Mouse (Mus musculus): ENCODE measurements at regions not wholly inside any gene's neighbourhood (a gene's known extent, or its start where the extent isn't known, plus 50 kb on each side); places are given as distances from the start of the nearest gene placed in this dataset.

- WGBS: 54% methylated on average over 5 of the region's 5 CpGs
- DNase-seq (ENCODE audit: low spot score) (peak; percentile 1), ATAC-seq (no peak)
- Histone ChIP-seq H3K9ac (ENCODE audit: low read length) (no peak overlapping the region), H3K27ac (ENCODE audit: low read depth, low read length) (no peak overlapping the region), H3K4me2 (ENCODE audit: low read length) (no peak overlapping the region), H3K36me3 (ENCODE audit: control insufficient read depth, insufficient read depth, low read length) (no peaks in the 10 kb centered on the region), H3K9me3 (replicated peaks; ENCODE audit: control insufficient read depth, low read length) (no peaks in the 10 kb centered on the region), H3K4me3 (ENCODE audit: low read depth, low read length) (no peak overlapping the region), H3K4me1 (ENCODE audit: control insufficient read depth, insufficient read depth, low read length) (no peaks in the 10 kb centered on the region), H3K27me3 (replicated peaks; ENCODE audit: control insufficient read depth, insufficient read depth, low read length) (no peaks in the 10 kb centered on the region)
These were observed 58.9 kb upstream of the Dcbld2 start for GRCm38 (mm10) chr16:58349354-58349753.

- Histone ChIP-seq H3K27ac (ENCODE audit: low read depth, low read length) (no peak overlapping the region), H3K9me3 (replicated peaks; ENCODE audit: control insufficient read depth, low read length) (no peaks in the 10 kb centered on the region), H3K36me3 (ENCODE audit: control insufficient read depth, insufficient read depth, low read length) (no peaks in the 10 kb centered on the region), H3K9ac (ENCODE audit: low read length) (no peak overlapping the region), H3K4me2 (ENCODE audit: low read length) (no peak overlapping the region), H3K4me1 (ENCODE audit: control insufficient read depth, insufficient read depth, low read length) (no peaks in the 10 kb centered on the region), H3K27me3 (replicated peaks; ENCODE audit: control insufficient read depth, insufficient read depth, low read length) (no peaks in the 10 kb centered on the region), H3K4me3 (ENCODE audit: low read depth, low read length) (no peak overlapping the region)
- ATAC-seq (no peak), DNase-seq (ENCODE audit: low spot score) (no peak)
- WGBS: 74% methylated on average over 2 of the region's 2 CpGs
These were observed 58.4 kb upstream of the Dcbld2 start for GRCm38 (mm10) chr16:58349802-58350201.

- WGBS: 91% methylated on average over 3 of the region's 3 CpGs
- no peak overlapping the region for H3K4me3 ChIP-seq (ENCODE audit: low read depth, low read length)
These were observed 56.1 kb upstream of the Dcbld2 start for GRCm38 (mm10) chr16:58352156-58352555.

GRCm38 (mm10) chr16:58354551-58354950 lies 53.7 kb upstream of the Dcbld2 start:
- Histone ChIP-seq H3K9me3 (replicated peaks; ENCODE audit: control insufficient read depth, low read length) (no peaks in the 10 kb centered on the region), H3K27me3 (replicated peaks; ENCODE audit: control insufficient read depth, insufficient read depth, low read length) (no peaks in the 10 kb centered on the region), H3K27ac (ENCODE audit: low read depth, low read length) (no peak overlapping the region), H3K4me3 (ENCODE audit: low read depth, low read length) (no peak overlapping the region), H3K36me3 (ENCODE audit: control insufficient read depth, insufficient read depth, low read length) (no peaks in the 10 kb centered on the region), H3K9ac (ENCODE audit: low read length) (no peak overlapping the region), H3K4me2 (ENCODE audit: low read length) (no peak overlapping the region), H3K4me1 (ENCODE audit: control insufficient read depth, insufficient read depth, low read length) (no peaks in the 10 kb centered on the region)
- DNase-seq (ENCODE audit: low spot score) (no peak), ATAC-seq (no peak)
- WGBS: 67% methylated on average over 6 of the region's 6 CpGs

More at GRCm38 (mm10) chr16:58352156-58352555, 56.1 kb upstream of the Dcbld2 start:
- H3K9me3 ChIP-seq (replicated peaks; ENCODE audit: control insufficient read depth, low read length): no peaks in the 10 kb centered on the region
- H3K9ac ChIP-seq (ENCODE audit: low read length): no peak overlapping the region
- H3K4me1 ChIP-seq (ENCODE audit: control insufficient read depth, insufficient read depth, low read length): no peaks in the 10 kb centered on the region
- H3K4me2 ChIP-seq (ENCODE audit: low read length): no peak overlapping the region
- H3K27me3 ChIP-seq (replicated peaks; ENCODE audit: control insufficient read depth, insufficient read depth, low read length): no peaks in the 10 kb centered on the region
- DNase-seq (ENCODE audit: low spot score): no peak
- no peaks in the 10 kb centered on the region for H3K36me3 ChIP-seq (ENCODE audit: control insufficient read depth, insufficient read depth, low read length)
- H3K27ac ChIP-seq (ENCODE audit: low read depth, low read length): no peak overlapping the region
- no peak for ATAC-seq

Measured in forebrain, embryonic 14.5 days (tissue).